Mouse (Mus musculus) embryonic fibroblast, embryonic 13.5 days (primary cell): Measurements from ENCODE around the gene Bcl7a.

Experiments
- CTCF ChIP-seq: IDR thresholded peaks from 2 replicates; pipeline ENCODE4 v1.5.1; 2011; ENCODE audit warnings: mild to moderate bottlenecking, control low read depth, low read length, moderate library complexity, borderline replicate concordance; ENCODE audit not compliant: insufficient read depth
- POLR2A ChIP-seq: IDR thresholded peaks from 2 replicates; pipeline ENCODE4 v1.6.1; 2011; ENCODE audit warnings: low read depth, mild to moderate bottlenecking, control low read depth, low read length, moderate library complexity

- TF ChIP-seq CTCF, result no peak
- no peak for TF ChIP-seq POLR2A
Measured at GRCm38 (mm10) chr5:123364302-123364971, 20.8 kb downstream of the Bcl7a start.
